Mouse (Mus musculus) hindbrain, embryonic 15.5 days (tissue): ENCODE measurements around the gene Rasl10a. TPM values are rescaled to one million over a fixed set of nuclear protein-coding genes. Genes with fewer than 3 reads are reported as not detected.

Source experiments
- microRNA-seq: library from miRNA; unstranded; fragments of <30 nt; microRNA quantifications from one replicate; pipeline ENCODE4, GENCODE M21; 2016
- polyA plus RNA-seq: library from polyadenylated mRNA; unstranded; fragments of >200 nt; fragmentation: Nextera tagmentation; extraction: Ambion mirVana; gene quantifications from 2 replicates; pipeline ENCODE4 v1.2.1, GENCODE M21; 2015

Rasl10a gene
- polyA plus RNA-seq, 1 experiment from 2014 or later = 1.1 TPM

Small RNA genes within 50 kb of the gene (microRNA-seq; reads per million reads assigned to microRNA genes)
- not detected for gene Gm47296

Other genes with a start within 250 kb of the Rasl10a start
- 66.8 and 72.3 TPM in 2 replicates for gene Nf2, start 208.6 kb upstream of the Rasl10a start, polyA plus RNA-seq
- 137 and 139 TPM in 2 replicates for gene Nipsnap1, start 184.2 kb upstream of the Rasl10a start, polyA plus RNA-seq
- 48.7 and 51.4 TPM in 2 replicates for gene Thoc5, start 162.8 kb upstream of the Rasl10a start, polyA plus RNA-seq
- 11.2 and 11.6 TPM in 2 replicates for gene Nefh, start 110.1 kb upstream of the Rasl10a start, polyA plus RNA-seq
- 99.1 and 105 TPM in 2 replicates for gene Ap1b1, start 71.3 kb upstream of the Rasl10a start, polyA plus RNA-seq
- 27.0 and 32.2 TPM in 2 replicates for gene Gas2l1, start 7.2 kb downstream of the Rasl10a start, polyA plus RNA-seq
- gene Rhbdd3, start 40.8 kb downstream of the Rasl10a start, polyA plus RNA-seq = 44.3 and 44.4 TPM in 2 replicates
- 564 and 566 TPM in 2 replicates for gene Ewsr1, start 41.1 kb downstream of the Rasl10a start, polyA plus RNA-seq
- 16.0 and 17.1 TPM in 2 replicates for gene Emid1, start 94.1 kb downstream of the Rasl10a start, polyA plus RNA-seq
- 5.6 and 6.1 TPM in 2 replicates for gene Kremen1, start 203.4 kb downstream of the Rasl10a start, polyA plus RNA-seq